Mouse (Mus musculus): ENCODE measurements around the gene Olfr414. TPM values are rescaled to one million over a fixed set of nuclear protein-coding genes. Genes with fewer than 3 reads are reported as not detected.

Olfr414 gene
- polyA plus RNA-seq, 1 experiment, result not detected

- H3K4me1 ChIP-seq (ENCODE audit: control insufficient read depth, insufficient read depth, low read length), result no peaks in the 10 kb centered on the region
- no peak for TF ChIP-seq CTCF (IDR thresholded peaks at IDR 0.05; ENCODE audit: low read depth, low read length)
- TF ChIP-seq POLR2A (IDR thresholded peaks at IDR 0.05; ENCODE audit: borderline replicate concordance, low read depth, low read length), result no peak
- no peak overlapping the region for H3K27ac ChIP-seq (ENCODE audit: insufficient read depth, low read depth, low read length)
- H3K4me3 ChIP-seq (ENCODE audit: insufficient read depth, low read length), result no peak overlapping the region
These were observed 42.4 kb downstream of the Olfr414 start for GRCm38 (mm10) chr1:174466240-174466639.

GRCm38 (mm10) chr1:174469736-174470135 lies 45.9 kb downstream of the Olfr414 start:
- TF ChIP-seq CTCF (IDR thresholded peaks at IDR 0.05; ENCODE audit: low read depth, low read length) (no peak), POLR2A (IDR thresholded peaks at IDR 0.05; ENCODE audit: borderline replicate concordance, low read depth, low read length) (no peak)
- H3K4me1 ChIP-seq (ENCODE audit: control insufficient read depth, insufficient read depth, low read length), result no peaks in the 10 kb centered on the region

GRCm38 (mm10) chr1:174482567-174482966 lies 58.7 kb downstream of the Olfr414 start:
- Histone ChIP-seq H3K27ac (ENCODE audit: insufficient read depth, low read depth, low read length) (no peak overlapping the region), H3K4me3 (ENCODE audit: insufficient read depth, low read length) (no peak overlapping the region), H3K4me1 (ENCODE audit: control insufficient read depth, insufficient read depth, low read length) (no peaks in the 10 kb centered on the region)
- TF ChIP-seq POLR2A (IDR thresholded peaks at IDR 0.05; ENCODE audit: borderline replicate concordance, low read depth, low read length) (no peak), CTCF (IDR thresholded peaks at IDR 0.05; ENCODE audit: low read depth, low read length) (no peak)

More at GRCm38 (mm10) chr1:174469736-174470135, 45.9 kb downstream of the Olfr414 start:
- H3K4me3 ChIP-seq (ENCODE audit: insufficient read depth, low read length), result no peak overlapping the region
- no peak overlapping the region for H3K27ac ChIP-seq (ENCODE audit: insufficient read depth, low read depth, low read length)

Other genes with a start within 250 kb of the Olfr414 start
- not detected in 2 replicates for gene Olfr419, start 172.0 kb upstream of the Olfr414 start, polyA plus RNA-seq (2012; ENCODE audit: insufficient read depth, insufficient read length, missing spikeins)
- gene Mptx1, start 93.5 kb upstream of the Olfr414 start, polyA plus RNA-seq (2012; ENCODE audit: insufficient read depth, insufficient read length, missing spikeins), result not detected in 2 replicates
- gene Olfr417, start 58.9 kb upstream of the Olfr414 start, polyA plus RNA-seq (2012; ENCODE audit: insufficient read depth, insufficient read length, missing spikeins), result not detected in 2 replicates
- not detected in 2 replicates for gene Olfr248, start 33.0 kb upstream of the Olfr414 start, polyA plus RNA-seq (2012; ENCODE audit: insufficient read depth, insufficient read length, missing spikeins)
- gene Olfr220, start 18.0 kb downstream of the Olfr414 start, polyA plus RNA-seq (2012; ENCODE audit: insufficient read depth, insufficient read length, missing spikeins), result not detected in 2 replicates
- gene Fmn2, start 77.8 kb downstream of the Olfr414 start, polyA plus RNA-seq (2012; ENCODE audit: insufficient read depth, insufficient read length, missing spikeins), result not detected in 2 replicates